In genomic region chr17:63259091-63259490, GRCm38 (mm10) we compare ENCODE assay signal across 26 mouse cellular contexts.
DNase-seq lines count a peak whose midpoint lies in the region; ATAC-seq and TF ChIP-seq lines count a peak whose summit lies in the region.
"Had no signal": no experiment of that assay in that cellular context is flagged by ENCODE, and none has a peak within 500 bp of the region (broad histone marks: within the 10 kb centered on the region; RNA-seq: fewer than 3 reads in every experiment).

No protein-coding gene starts in this region.

- TF ChIP-seq EP300 in liver, postnatal 0 days (IDR thresholded peaks at IDR 0.05; ENCODE audit: low read depth) = no peak
- no peak for TF ChIP-seq EP300 in MEL (IDR thresholded peaks at IDR 0.05; ENCODE audit: low read depth in 1 of 2, low read length in 2 of 2)

- H3K9me3 ChIP-seq in liver, embryonic 12.5 days (replicated peaks) = no peaks in the 10 kb centered on the region
- no peaks in the 10 kb centered on the region for H3K9me3 ChIP-seq in liver, embryonic 11.5 days (ENCODE audit: control insufficient read depth, low read length)
- no peaks in the 10 kb centered on the region for H3K9me3 ChIP-seq in liver, embryonic 15.5 days (replicated peaks)
- no peaks in the 10 kb centered on the region for H3K9me3 ChIP-seq in liver, postnatal 0 days (ENCODE audit: low read length)
- no peaks in the 10 kb centered on the region for H3K9me3 ChIP-seq in MEL (replicated peaks; ENCODE audit: insufficient read depth, low read length)
- H3K9me3 ChIP-seq in midbrain, embryonic 10.5 days (replicated peaks) = no peaks in the 10 kb centered on the region
- H3K9me3 ChIP-seq: embryonic facial prominence, embryonic 13.5 days; embryonic facial prominence, embryonic 15.5 days; forebrain, embryonic 10.5 days; forebrain, embryonic 12.5 days; G1E had no signal

- H3K4me1 ChIP-seq in liver, embryonic 12.5 days = peaks cover 38% of the 10 kb centered on the region
- H3K4me1 ChIP-seq in liver, embryonic 11.5 days (replicated peaks; ENCODE audit: control insufficient read depth, insufficient read depth, low read length) = 0 out of 2 replicates have a peak, but pooled peaks cover 3% of the 10 kb centered on the region
- H3K4me1 ChIP-seq in liver, embryonic 15.5 days (replicated peaks) = peaks cover 38% of the 10 kb centered on the region
- peaks cover 9% of the 10 kb centered on the region; the same call in 1 of the 2 replicates for H3K4me1 ChIP-seq in liver, postnatal 0 days (ENCODE audit: insufficient read depth)
- H3K4me1 ChIP-seq in MEL (ENCODE audit: control insufficient read depth in 1 of 2, insufficient read depth in 2 of 2, low read length in 2 of 2) = peaks cover 4 to 6% of the 10 kb centered on the region in 2 experiments; a peak in 1 of 4 replicates
- H3K4me1 ChIP-seq in midbrain, embryonic 10.5 days = no peaks in the 10 kb centered on the region
- H3K4me1 ChIP-seq: embryonic facial prominence, embryonic 13.5 days; embryonic facial prominence, embryonic 15.5 days; forebrain, embryonic 10.5 days; forebrain, embryonic 12.5 days had no signal

- no peak overlapping the region for H3K4me2 ChIP-seq in liver, embryonic 12.5 days
- H3K4me2 ChIP-seq in liver, embryonic 11.5 days = no peak overlapping the region
- no peak overlapping the region for H3K4me2 ChIP-seq in liver, embryonic 15.5 days
- no peak overlapping the region for H3K4me2 ChIP-seq in liver, postnatal 0 days (ENCODE audit: low read depth, low read length)
- H3K4me2 ChIP-seq: embryonic facial prominence, embryonic 13.5 days; embryonic facial prominence, embryonic 15.5 days; forebrain, embryonic 12.5 days had no signal

- H3K79me2 ChIP-seq in MEL (ENCODE audit: control insufficient read depth, insufficient read depth, low read length, poor library complexity) = no peaks in the 10 kb centered on the region

- 90% methylated on average over 3 of the region's 3 CpGs for WGBS in liver, embryonic 12.5 days (ENCODE audit: insufficient replicate concordance)
- 86% methylated on average over 3 of the region's 3 CpGs for WGBS in liver, embryonic 11.5 days
- WGBS in liver, embryonic 15.5 days (ENCODE audit: insufficient replicate concordance) = 80% methylated on average over 3 of the region's 3 CpGs
- WGBS in liver, postnatal 0 days (ENCODE audit: insufficient replicate concordance) = 89% methylated on average over 3 of the region's 3 CpGs
- WGBS in midbrain, embryonic 10.5 days = 83% methylated on average over 3 of the region's 3 CpGs

- no peak for TF ChIP-seq RAD21 in MEL (IDR thresholded peaks at IDR 0.05; ENCODE audit: low read depth, low read length)

- ATAC-seq in liver, embryonic 12.5 days = no peak
- no peak for ATAC-seq in liver, embryonic 11.5 days (replicated peaks; ENCODE audit: low FRiP score)
- no peak for ATAC-seq in liver, embryonic 15.5 days (ENCODE audit: insufficient read depth)
- ATAC-seq in liver, postnatal 0 days = no peak
- ATAC-seq: CD4-positive, CD25-positive, alpha-beta regulatory T cell, adult 4 months; forebrain, embryonic 14.5 days; forebrain, embryonic 16.5 days had no signal

- H3K27me3 ChIP-seq in liver, embryonic 12.5 days (replicated peaks) = no peaks in the 10 kb centered on the region
- no peaks in the 10 kb centered on the region for H3K27me3 ChIP-seq in liver, embryonic 11.5 days (replicated peaks; ENCODE audit: control insufficient read depth, insufficient read depth, low read length)
- no peaks in the 10 kb centered on the region for H3K27me3 ChIP-seq in liver, embryonic 15.5 days
- H3K27me3 ChIP-seq in liver, postnatal 0 days (ENCODE audit: insufficient read depth, low read length) = no peaks in the 10 kb centered on the region
- H3K27me3 ChIP-seq in MEL (ENCODE audit: control insufficient read depth in 1 of 2, insufficient read depth in 2 of 2, low read length in 2 of 2) = no peaks in the 10 kb centered on the region
- no peaks in the 10 kb centered on the region for H3K27me3 ChIP-seq in midbrain, embryonic 10.5 days (ENCODE audit: low read depth, poor library complexity, severe bottlenecking)
- H3K27me3 ChIP-seq: embryonic facial prominence, embryonic 13.5 days; embryonic facial prominence, embryonic 15.5 days; forebrain, embryonic 12.5 days had no signal

- peak overlapping the region; percentile 54; the same call in 1 of the 2 replicates for H3K27ac ChIP-seq in liver, embryonic 12.5 days
- H3K27ac ChIP-seq in liver, embryonic 11.5 days (ENCODE audit: low read depth, low read length) = no peak overlapping the region
- peak overlapping the region; percentile 45; the same call in 1 of the 2 replicates for H3K27ac ChIP-seq in liver, embryonic 15.5 days (replicated peaks)
- no peak overlapping the region for H3K27ac ChIP-seq in liver, postnatal 0 days (ENCODE audit: low read depth)
- H3K27ac ChIP-seq in MEL (ENCODE audit: control insufficient read depth, low read depth, low read length) = no peak overlapping the region
- H3K27ac ChIP-seq in midbrain, embryonic 10.5 days (replicated peaks) = no peak overlapping the region
- H3K27ac ChIP-seq: embryonic facial prominence, embryonic 13.5 days; embryonic facial prominence, embryonic 15.5 days; forebrain, embryonic 10.5 days; forebrain, embryonic 12.5 days had no signal

- H3K9ac ChIP-seq in liver, embryonic 12.5 days = no peak overlapping the region
- H3K9ac ChIP-seq in liver, embryonic 11.5 days (ENCODE audit: low read depth, low read length) = no peak overlapping the region
- no peak overlapping the region for H3K9ac ChIP-seq in liver, embryonic 15.5 days
- no peak overlapping the region for H3K9ac ChIP-seq in liver, postnatal 0 days (replicated peaks)
- H3K9ac ChIP-seq in MEL (ENCODE audit: control insufficient read depth, low read depth, low read length, poor library complexity, severe bottlenecking) = no peak overlapping the region
- H3K9ac ChIP-seq: embryonic facial prominence, embryonic 13.5 days; embryonic facial prominence, embryonic 15.5 days; forebrain, embryonic 12.5 days had no signal

- no peak for DNase-seq in liver, embryonic 11.5 days (ENCODE audit: low spot score)
- DNase-seq in liver, postnatal 0 days = no peak
- no peak for DNase-seq in MEL (ENCODE audit: low read depth, low spot score)
- DNase-seq in midbrain, embryonic 10.5 days (ENCODE audit: low spot score) = no peak
- DNase-seq: adrenal gland, adult 2 months; adrenal gland, postnatal 10 days; adrenal gland, postnatal 25 days; B cell, adult 2 months; cerebellum, adult 11 months; cerebellum, adult 18-20 months; cerebellum, adult 8-10 months; cerebellum, adult 9-11 months; cerebellum, postnatal 14 days; cerebellum, postnatal 36 days; embryo, embryonic 11 days had no signal

- no peak for TF ChIP-seq POLR2A in MEL (IDR thresholded peaks at IDR 0.05; ENCODE audit: control insufficient read depth in 1 of 2, insufficient read depth in 1 of 2, low read depth in 1 of 2, low read length in 2 of 2, poor library complexity in 1 of 2)

- no peaks in the 10 kb centered on the region for H3K36me3 ChIP-seq in liver, embryonic 12.5 days
- no peaks in the 10 kb centered on the region for H3K36me3 ChIP-seq in liver, embryonic 11.5 days (ENCODE audit: control insufficient read depth, insufficient read depth, low read length)
- H3K36me3 ChIP-seq in liver, embryonic 15.5 days (replicated peaks) = no peaks in the 10 kb centered on the region
- no peaks in the 10 kb centered on the region for H3K36me3 ChIP-seq in liver, postnatal 0 days (replicated peaks; ENCODE audit: insufficient read depth, low read length)
- peaks cover 0 to 12% of the 10 kb centered on the region in 2 experiments; a peak in 1 of 4 replicates for H3K36me3 ChIP-seq in MEL (ENCODE audit: control insufficient read depth in 1 of 2, insufficient read depth in 2 of 2, low read length in 2 of 2)
- H3K36me3 ChIP-seq in midbrain, embryonic 10.5 days = no peaks in the 10 kb centered on the region
- H3K36me3 ChIP-seq: embryonic facial prominence, embryonic 13.5 days; embryonic facial prominence, embryonic 15.5 days; forebrain, embryonic 10.5 days; forebrain, embryonic 12.5 days had no signal

- no peak for TF ChIP-seq CTCF in liver, postnatal 0 days (IDR thresholded peaks at IDR 0.05; ENCODE audit: low read depth)
- TF ChIP-seq CTCF in MEL (IDR thresholded peaks at IDR 0.05 in 2 of 3, conservative IDR thresholded peaks at IDR 0.05 in 1 of 3; ENCODE audit: control insufficient read depth in 1 of 3, insufficient read depth in 1 of 3, low read depth in 2 of 3, low read length in 3 of 3, poor library complexity in 1 of 3, severe bottlenecking in 1 of 3) = no peak

- no peak overlapping the region for H3K4me3 ChIP-seq in liver, embryonic 12.5 days
- no peak overlapping the region for H3K4me3 ChIP-seq in liver, embryonic 11.5 days (ENCODE audit: low read depth, low read length)
- H3K4me3 ChIP-seq in liver, embryonic 15.5 days (replicated peaks) = no peak overlapping the region
- H3K4me3 ChIP-seq in liver, postnatal 0 days (ENCODE audit: low read depth, low read length) = no peak overlapping the region
- H3K4me3 ChIP-seq in MEL (ENCODE audit: control insufficient read depth in 1 of 2, insufficient read depth in 1 of 2, low read depth in 2 of 2, low read length in 2 of 2) = no peak overlapping the region
- H3K4me3 ChIP-seq in midbrain, embryonic 10.5 days = no peak overlapping the region
- H3K4me3 ChIP-seq: embryonic facial prominence, embryonic 13.5 days; embryonic facial prominence, embryonic 15.5 days; erythroblast, embryonic 14.5 days; forebrain, embryonic 10.5 days; forebrain, embryonic 12.5 days had no signal

TF ChIP-seq in MEL, 35 proteins besides CTCF, POLR2A, EP300 and RAD21:
- TF ChIP-seq ZNF384 (IDR thresholded peaks at IDR 0.05; ENCODE audit: low read depth, low read length) = no peak
- no peak for TF ChIP-seq MEF2A (IDR thresholded peaks at IDR 0.05; ENCODE audit: extremely low read depth, insufficient replicate concordance, low read depth, low read length, poor library complexity, severe bottlenecking)
- TF ChIP-seq MAFK (IDR thresholded peaks at IDR 0.05; ENCODE audit: borderline replicate concordance, low read depth, low read length) = peak; percentile 88
- no peak for TF ChIP-seq UBTF (IDR thresholded peaks at IDR 0.05; ENCODE audit: borderline replicate concordance, insufficient read depth, low read depth, low read length)
- no peak for TF ChIP-seq HCFC1 (IDR thresholded peaks at IDR 0.05; ENCODE audit: low read depth, low read length)
- no peak for TF ChIP-seq ETS1 (IDR thresholded peaks at IDR 0.05; ENCODE audit: low read depth, low read length)

Comparison
In these comparisons a context has a peak if more than half of its experiments do, and no peak if none do; other contexts are left out.
1. H3K27ac ChIP-seq: peak in liver, embryonic 12.5 days (single experiment) and liver, embryonic 15.5 days (single experiment); none in liver, embryonic 11.5 days (single experiment), liver, postnatal 0 days (single experiment), MEL (single experiment) and midbrain, embryonic 10.5 days (single experiment).